Mouse (Mus musculus) embryonic facial prominence, embryonic 11.5 days (tissue): ENCODE measurements around the gene Olfr464. TPM values are rescaled to one million over a fixed set of nuclear protein-coding genes. Genes with fewer than 3 reads are reported as not detected.
A peak's percentile ranks its signal among the peaks of the same experiment; 100 is the strongest.

Experiments used
- ATAC-seq: fragments of 200-750 bp; cut with Nextera tagmentation; replicated peaks from 2 replicates; pipeline ENCODE4 v1.8.0; 2017; ENCODE audit warnings: low read depth; ENCODE audit not compliant: insufficient number of reproducible peaks, low FRiP score, low TSS enrichment
- DNase-seq: peaks from one replicate; pipeline ENCODE4 v3.0.0-alpha.2; 2015; ENCODE audit warnings: low spot score
- H3K27ac ChIP-seq: fragments of 300-500 bp; sonication (generic); replicated peaks from 2 replicates; pipeline ENCODE4 v1.5.1; 2014; ENCODE audit warnings: mild to moderate bottlenecking, low read depth, low read length, control low read depth
- H3K27me3 ChIP-seq: fragments of 300-500 bp; sonication (generic); 2 replicates; pipeline ENCODE4 v1.6.1; 2014; ENCODE audit warnings: mild to moderate bottlenecking, low read length, moderate library complexity, mixed read lengths; ENCODE audit not compliant: control insufficient read depth, insufficient read depth
- H3K36me3 ChIP-seq: fragments of 300-500 bp; sonication (generic); replicated peaks from 2 replicates; pipeline ENCODE4 v1.6.1; 2014; ENCODE audit warnings: low read depth, mild to moderate bottlenecking, low read length, moderate library complexity, mixed read lengths; ENCODE audit not compliant: control insufficient read depth, insufficient read depth
- H3K4me1 ChIP-seq: fragments of 300-500 bp; sonication (generic); 2 replicates; pipeline ENCODE4 v1.6.1; 2014; ENCODE audit warnings: low read length, mixed read lengths; ENCODE audit not compliant: control insufficient read depth, insufficient read depth
- H3K4me2 ChIP-seq: fragments of 300-500 bp; sonication (generic); 2 replicates; pipeline ENCODE4 v1.6.1; 2014; ENCODE audit warnings: low read depth, mild to moderate bottlenecking, control low read depth, low read length, moderate library complexity
- H3K4me3 ChIP-seq: fragments of 300-500 bp; sonication (generic); 2 replicates; pipeline ENCODE4 v1.5.1; 2014; ENCODE audit warnings: low read depth, low read length, control low read depth
- H3K9ac ChIP-seq: fragments of 300-500 bp; sonication (generic); replicated peaks from 2 replicates; pipeline ENCODE4 v1.6.1; 2014; ENCODE audit warnings: mild to moderate bottlenecking, control low read depth, low read length
- H3K9me3 ChIP-seq: fragments of 300-500 bp; sonication (generic); replicated peaks from 2 replicates; pipeline ENCODE4 v1.6.1; 2016; ENCODE audit warnings: mild to moderate bottlenecking, low read length, inconsistent platforms, mixed read lengths; ENCODE audit not compliant: control insufficient read depth
- WGBS: fragments of 180-500 bp; shearing (Covaris S2); extraction: QIAGEN DNeasy Blood & Tissue Kit; methylation state at CpG from one replicate; pipeline ENCODE4 v1.1.7; 2014; 5-methylcytosine and 5-hydroxymethylcytosine counted together
- polyA plus RNA-seq: library from polyadenylated mRNA; unstranded; fragments of >200 nt; fragmentation: Nextera tagmentation; extraction: Ambion mirVana; gene quantifications from 2 replicates; pipeline ENCODE4 v1.2.1, GENCODE M21; 2014

Gene Olfr464
- polyA plus RNA-seq, result not detected in 2 replicates

DNA sequence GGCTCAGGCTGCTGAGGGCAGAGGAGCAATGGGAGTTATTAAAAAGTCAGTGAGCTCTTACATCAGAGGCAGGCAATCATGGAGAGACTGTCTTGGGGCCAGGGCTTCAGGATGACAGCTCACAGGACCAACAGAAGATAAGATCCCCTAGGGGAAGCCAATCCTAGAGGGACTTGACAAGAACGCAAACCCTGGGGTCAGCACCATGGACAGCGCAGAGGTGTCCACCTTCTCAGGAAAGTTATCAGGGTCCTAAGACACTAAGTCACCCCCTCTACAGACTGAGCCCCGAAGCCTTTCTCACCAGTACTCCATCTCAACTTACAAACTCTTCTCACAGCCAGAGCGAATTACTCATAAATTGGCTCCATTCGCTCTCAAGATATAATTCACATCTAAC is at the start of gene Olfr464:
TSS of gene Olfr464 (minus strand) at position 2 of the 400 bp plus-strand sequence.
- no peak within 1 kb of the TSS for H3K4me3 ChIP-seq
- H3K9ac ChIP-seq, result no peak within 1 kb of the TSS
- H3K27me3 ChIP-seq, result no peaks in the 10 kb centered on the region
- WGBS, result 28% methylated on average over 5 of the region's 5 CpGs
- DNase-seq, result peak; percentile 77
- H3K4me1 ChIP-seq, result no peaks in the 10 kb centered on the region
- no peak within 1 kb of the TSS for H3K27ac ChIP-seq
- ATAC-seq, result no peak
- H3K36me3 ChIP-seq, result no peaks in the 10 kb centered on the region
- H3K9me3 ChIP-seq, result no peaks in the 10 kb centered on the region
- no peak within 1 kb of the TSS for H3K4me2 ChIP-seq

GRCm38 (mm10) chr11:87968356-87969122 is 47.8 kb upstream of the Olfr464 start:
- Histone ChIP-seq H3K36me3 (no peaks in the 10 kb centered on the region), H3K4me3 (no peak overlapping the region), H3K27me3 (no peaks in the 10 kb centered on the region), H3K9me3 (no peaks in the 10 kb centered on the region), H3K4me1 (no peaks in the 10 kb centered on the region), H3K9ac (no peak overlapping the region), H3K4me2 (no peak overlapping the region), H3K27ac (no peak overlapping the region)
- ATAC-seq (no peak), DNase-seq (no peak)
- WGBS, result 17% methylated on average over 19 of the region's 20 CpGs

DNA sequence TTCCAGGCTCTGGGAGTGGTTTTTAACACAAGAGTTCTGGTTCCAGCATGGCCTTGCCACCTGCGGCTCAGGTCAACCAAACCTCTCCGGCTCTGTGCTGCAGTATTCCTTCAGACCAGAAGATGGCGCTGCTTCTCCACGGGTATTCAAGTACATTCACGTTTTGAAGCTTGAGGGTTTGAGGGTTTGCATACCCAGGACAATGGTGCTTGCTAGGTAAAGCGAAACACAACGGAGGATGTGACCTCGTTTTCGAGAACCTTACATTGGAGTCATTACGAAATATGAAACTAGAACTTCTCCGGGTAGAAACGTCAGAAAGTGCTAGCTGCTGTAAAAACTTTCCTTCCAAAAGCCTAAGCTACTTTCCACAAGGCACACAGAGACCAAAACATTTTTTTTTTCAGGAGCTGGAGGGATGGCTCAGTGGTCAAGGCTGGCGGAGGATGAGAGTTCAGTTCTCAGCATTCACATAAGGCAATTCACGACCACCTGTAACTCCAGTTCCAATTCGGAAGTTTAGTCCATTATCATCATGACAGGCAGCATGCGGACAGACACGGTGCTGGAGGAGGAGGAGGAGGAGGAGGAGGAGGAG is 47.0 kb upstream of the Olfr464 start:
- Histone ChIP-seq H3K36me3 (no peaks in the 10 kb centered on the region), H3K9me3 (no peaks in the 10 kb centered on the region), H3K27ac (no peak overlapping the region), H3K4me3 (no peak overlapping the region), H3K9ac (no peak overlapping the region), H3K4me1 (no peaks in the 10 kb centered on the region), H3K27me3 (no peaks in the 10 kb centered on the region), H3K4me2 (peak overlapping the region; percentile 19)
- 3% methylated on average over 17 of the region's 17 CpGs for WGBS
- peak; percentile 90 for DNase-seq
- ATAC-seq, result no peak

DNA sequence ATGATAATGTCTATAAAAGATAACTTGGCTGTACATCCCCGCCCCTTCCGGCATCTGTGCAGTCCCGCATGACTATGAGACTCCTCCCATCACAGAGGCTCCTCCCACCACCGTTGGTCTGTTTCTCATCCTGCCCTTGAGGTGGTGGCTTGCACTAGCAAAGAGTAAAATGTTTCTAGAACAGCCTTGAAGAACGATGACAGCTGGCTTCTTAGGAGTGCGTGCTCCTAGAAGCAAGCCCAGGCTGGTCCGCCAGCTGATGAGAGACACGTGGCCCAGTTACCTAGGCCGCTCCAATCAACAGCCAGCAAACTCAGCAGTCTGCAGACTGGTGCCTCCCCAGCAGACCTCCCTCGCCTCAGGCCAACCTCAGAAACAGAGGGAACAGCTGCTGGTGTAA is 45.4 kb upstream of the Olfr464 start:
- no peaks in the 10 kb centered on the region for H3K9me3 ChIP-seq
- peak; percentile 66 for DNase-seq
- WGBS, result 33% methylated on average over 10 of the region's 10 CpGs
- H3K4me2 ChIP-seq, result no peak overlapping the region; the same call in 1 of the 2 replicates
- H3K9ac ChIP-seq, result no peak overlapping the region
- H3K4me3 ChIP-seq, result no peak overlapping the region
- no peaks in the 10 kb centered on the region for H3K27me3 ChIP-seq
- H3K27ac ChIP-seq, result no peak overlapping the region
- peak; percentile 76 for ATAC-seq
- no peaks in the 10 kb centered on the region for H3K4me1 ChIP-seq
- H3K36me3 ChIP-seq, result no peaks in the 10 kb centered on the region

DNA sequence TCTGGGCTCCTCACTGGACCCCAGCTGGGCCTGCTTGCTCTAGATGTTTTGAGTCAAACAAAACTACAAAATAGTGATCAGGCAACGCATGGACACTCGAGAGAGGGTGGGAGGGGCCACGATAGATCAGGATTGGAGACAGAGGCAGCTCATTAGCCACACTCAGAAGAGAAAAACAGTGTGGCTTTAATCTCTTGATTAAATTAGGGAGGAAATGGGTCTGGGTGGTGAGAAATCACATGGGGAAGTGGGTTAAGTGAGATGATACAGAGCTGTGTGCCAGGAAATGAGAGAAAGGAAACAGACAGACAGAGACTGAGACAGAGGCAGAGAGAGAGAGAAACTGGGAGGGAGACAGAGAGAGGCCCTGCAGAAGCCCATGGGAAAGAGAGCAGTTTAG is 44.5 kb upstream of the Olfr464 start:
- Histone ChIP-seq H3K36me3 (no peaks in the 10 kb centered on the region), H3K4me1 (no peaks in the 10 kb centered on the region)

DNA sequence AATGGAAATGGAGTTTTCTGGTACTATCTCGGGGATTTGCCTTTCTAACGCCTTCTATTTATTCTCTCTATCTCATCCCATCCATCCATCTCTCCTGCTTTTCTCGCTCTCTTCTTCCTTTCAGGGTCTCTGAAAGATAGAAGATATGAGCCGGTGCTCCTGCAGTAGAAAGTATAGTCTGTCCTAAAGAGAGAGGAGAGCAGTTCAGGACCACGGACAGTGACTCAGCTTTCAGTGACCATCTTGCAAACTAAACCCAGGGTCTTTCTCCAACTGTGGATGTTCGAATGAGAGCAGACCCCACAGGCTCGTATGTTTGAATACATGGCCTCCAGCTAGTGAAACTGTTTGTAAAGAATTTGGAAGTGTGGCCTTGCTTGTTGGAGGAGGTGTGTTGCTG is 36.3 kb upstream of the Olfr464 start:
- H3K4me2 ChIP-seq, result no peak overlapping the region
- H3K9ac ChIP-seq, result no peak overlapping the region
- no peaks in the 10 kb centered on the region for H3K9me3 ChIP-seq
- H3K4me3 ChIP-seq, result no peak overlapping the region
- H3K4me1 ChIP-seq, result no peaks in the 10 kb centered on the region
- peak; percentile 82 for DNase-seq
- 45% methylated on average over 7 of the region's 7 CpGs for WGBS
- ATAC-seq, result no peak
- no peaks in the 10 kb centered on the region for H3K27me3 ChIP-seq
- no peak overlapping the region for H3K27ac ChIP-seq
- no peaks in the 10 kb centered on the region for H3K36me3 ChIP-seq

More for the DNA sequence above, 44.5 kb upstream of the Olfr464 start:
- H3K4me2 ChIP-seq, result no peak overlapping the region
- H3K27me3 ChIP-seq, result no peaks in the 10 kb centered on the region
- WGBS, result 45% methylated on average over 3 of the region's 3 CpGs
- no peak overlapping the region for H3K27ac ChIP-seq
- H3K9ac ChIP-seq, result no peak overlapping the region
- H3K4me3 ChIP-seq, result no peak overlapping the region
- no peaks in the 10 kb centered on the region for H3K9me3 ChIP-seq
- no peak for DNase-seq
- ATAC-seq, result no peak

GRCm38 (mm10) chr11:87955144-87955543 is 34.4 kb upstream of the Olfr464 start:
- WGBS, result 3% methylated on average over 1 of the region's 1 CpGs
- H3K4me1 ChIP-seq, result no peaks in the 10 kb centered on the region
- no peaks in the 10 kb centered on the region for H3K36me3 ChIP-seq
- H3K4me3 ChIP-seq, result no peak overlapping the region
- no peak overlapping the region for H3K9ac ChIP-seq
- ATAC-seq, result no peak
- no peak overlapping the region for H3K4me2 ChIP-seq
- no peaks in the 10 kb centered on the region for H3K27me3 ChIP-seq
- H3K9me3 ChIP-seq, result no peaks in the 10 kb centered on the region
- H3K27ac ChIP-seq, result no peak overlapping the region
- peak; percentile 56 for DNase-seq

DNA sequence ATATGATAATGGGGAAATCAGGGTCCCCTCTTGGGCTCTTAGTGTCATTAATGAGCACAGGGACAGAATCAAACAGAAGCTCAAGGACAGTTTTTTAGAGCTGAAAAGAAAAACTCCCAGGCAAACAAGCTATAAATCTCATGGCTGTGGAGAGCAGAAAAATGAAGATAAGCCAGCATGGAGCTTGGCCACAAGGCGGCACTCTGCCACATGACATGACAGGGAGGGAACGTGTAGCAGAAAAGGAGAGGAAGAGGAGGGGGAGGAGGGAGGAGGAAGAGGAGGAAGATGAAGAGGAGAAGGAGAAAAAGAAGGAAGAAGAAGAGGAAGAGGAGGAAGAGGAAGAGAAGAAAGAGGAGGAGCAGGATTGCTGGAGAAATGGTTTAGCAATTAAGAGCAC is 29.2 kb upstream of the Olfr464 start:
- Histone ChIP-seq H3K9me3 (no peaks in the 10 kb centered on the region), H3K27ac (no peak overlapping the region), H3K9ac (no peak overlapping the region), H3K4me2 (no peak overlapping the region), H3K4me1 (no peaks in the 10 kb centered on the region), H3K4me3 (no peak overlapping the region), H3K27me3 (no peaks in the 10 kb centered on the region), H3K36me3 (no peaks in the 10 kb centered on the region)
- no peak for ATAC-seq
- peak; percentile 41 for DNase-seq
- WGBS, result 2% methylated on average over 2 of the region's 2 CpGs
